Mouse (Mus musculus) yolk sac, embryonic 10.5 days (tissue): ENCODE data around the gene Fam221b.

Experiments
- DNase-seq: peaks from one replicate; pipeline ENCODE4 v3.0.0-alpha.2; 2017; ENCODE audit warnings: low spot score

Gene Fam221b

DNA sequence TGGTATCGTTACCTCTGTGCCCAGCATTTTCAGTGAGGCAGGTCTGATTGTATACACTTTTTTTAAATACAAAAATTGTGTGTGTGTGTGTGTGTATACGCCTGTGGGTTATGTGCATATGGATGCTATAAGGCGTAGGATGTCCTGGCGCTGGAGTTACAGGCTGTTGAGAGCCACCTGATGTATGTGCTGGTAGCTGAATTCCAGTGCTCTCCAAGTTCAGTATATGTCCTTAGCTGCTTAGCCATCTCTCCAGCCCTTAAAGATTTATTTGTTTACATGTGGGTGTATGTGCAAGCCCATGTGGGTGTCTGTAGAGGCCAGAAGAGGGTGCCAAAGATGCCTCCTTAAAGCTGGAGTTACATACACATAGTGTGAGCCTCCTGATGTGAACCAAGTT is 11.8 kb downstream of the Fam221b start:
- DNase-seq, result no peak

DNA sequence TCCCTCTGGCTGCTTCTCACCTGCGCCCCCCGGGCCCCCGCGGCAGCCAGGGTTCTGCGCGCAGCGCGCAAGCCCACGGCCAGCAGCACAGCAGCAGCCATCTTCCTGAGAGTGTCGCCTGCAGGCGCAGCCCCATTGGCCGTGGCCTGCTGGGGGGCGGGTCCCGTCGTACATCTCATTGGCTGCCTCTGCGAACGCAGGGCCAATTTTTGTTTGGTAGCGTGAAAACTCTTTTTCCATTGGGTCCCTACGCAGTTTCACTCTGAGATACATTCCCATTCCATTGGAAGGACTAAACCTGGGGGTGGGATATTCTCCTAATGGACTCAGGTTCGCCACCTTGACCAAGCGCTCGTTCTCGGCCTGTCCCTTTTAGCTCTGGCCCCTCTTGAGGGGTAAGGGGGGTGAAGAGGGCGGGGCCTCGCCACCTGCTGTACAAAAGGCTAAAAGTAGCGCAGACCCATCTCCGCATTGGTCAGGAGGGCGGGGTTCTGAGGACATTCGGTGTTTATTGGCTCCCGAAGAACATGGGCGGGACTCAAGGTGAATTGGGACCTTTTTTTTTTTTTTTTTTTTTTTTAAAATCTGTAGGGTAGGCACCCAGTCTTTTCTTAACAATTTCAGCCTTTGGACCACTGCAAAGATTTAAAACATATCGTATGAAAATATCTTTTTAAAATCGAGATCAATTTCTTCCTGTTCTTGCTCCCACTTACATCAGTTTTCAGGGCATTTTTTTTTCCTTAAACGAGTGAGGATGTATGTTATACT is 12.4 kb downstream of the Fam221b start, which contains the start of gene Hint2:
Gene Hint2 (minus strand): TSS at position 128 of the 771 bp plus-strand sequence.
- peak; percentile 94 for DNase-seq

DNA sequence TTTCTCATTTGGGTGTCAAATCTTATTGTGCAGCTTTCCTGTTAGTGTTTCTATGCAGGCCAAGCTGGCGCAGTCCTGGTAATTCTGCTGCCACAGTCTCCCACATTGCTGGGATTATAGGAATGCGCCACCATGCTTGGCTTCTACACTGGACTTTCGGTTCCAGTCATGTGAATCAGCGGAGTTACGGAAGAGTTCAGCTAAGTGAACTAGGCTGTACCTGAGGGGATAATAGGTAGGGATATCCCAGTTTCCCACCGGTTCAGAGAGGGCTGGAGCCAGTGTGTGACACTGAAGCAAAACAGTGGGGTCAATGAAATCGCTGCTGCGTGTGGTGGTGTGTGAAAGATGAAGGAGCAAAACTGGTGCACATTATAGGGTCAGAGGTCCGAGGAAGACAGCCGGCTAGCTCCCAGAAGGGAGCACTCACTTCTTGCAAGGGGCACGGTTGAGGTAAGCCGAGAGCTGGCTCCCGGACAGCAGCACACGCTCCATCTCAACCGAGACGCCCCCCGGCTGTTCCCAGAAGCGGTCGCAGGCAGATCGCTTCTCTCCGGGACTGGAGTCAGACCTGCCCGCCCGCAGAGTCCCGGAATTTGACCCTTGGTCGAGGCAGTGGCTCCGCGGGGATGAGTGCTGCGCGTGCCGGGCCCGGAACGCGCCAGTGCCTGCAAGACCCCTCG is 13.1 kb downstream of the Fam221b start:
- DNase-seq, result no peak

DNA sequence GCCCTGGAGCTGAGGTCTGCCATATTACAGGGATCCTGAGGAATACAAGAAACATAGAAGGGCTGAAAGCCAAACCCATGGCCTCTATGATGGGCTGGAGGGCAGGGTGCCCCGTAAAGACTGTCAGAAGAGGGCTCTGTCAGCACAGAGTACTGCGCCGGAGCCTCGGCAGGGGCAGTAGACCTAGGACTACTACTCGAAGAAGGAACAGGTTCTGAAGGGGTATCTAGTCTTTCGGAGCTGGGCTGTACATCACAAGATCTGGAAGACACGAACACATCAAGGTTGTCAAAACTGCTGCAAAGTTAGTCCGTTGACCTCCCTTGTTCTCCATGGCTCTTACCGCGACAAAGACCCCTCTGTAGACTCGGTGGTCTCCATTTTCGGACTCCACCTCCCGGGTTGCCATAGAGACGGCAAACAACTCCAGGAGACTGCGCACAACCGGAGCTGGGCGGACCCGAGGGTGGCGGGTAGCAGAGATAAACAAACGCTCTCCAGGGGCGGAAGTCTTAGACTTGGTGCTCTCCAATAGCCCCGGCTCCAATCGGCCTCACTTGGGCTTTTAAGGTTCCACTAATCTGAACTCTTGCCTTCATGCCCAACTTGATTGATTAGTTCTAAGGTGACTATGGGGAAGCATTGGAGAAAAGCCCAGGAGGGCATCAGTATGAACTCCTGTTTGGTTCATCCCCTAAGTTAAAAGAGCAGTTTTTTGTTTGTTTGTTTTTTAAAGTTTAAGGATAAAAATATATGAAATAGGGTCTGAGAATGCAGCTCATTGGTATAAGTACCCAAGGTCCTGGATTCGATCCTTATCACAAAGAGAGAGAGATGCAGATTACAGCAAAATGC is 15.6 kb downstream of the Fam221b start, which contains the start of gene Spag8:
Gene Spag8 (minus strand): TSS at position 434 of the 855 bp plus-strand sequence.
- peak; percentile 61 for DNase-seq

DNA sequence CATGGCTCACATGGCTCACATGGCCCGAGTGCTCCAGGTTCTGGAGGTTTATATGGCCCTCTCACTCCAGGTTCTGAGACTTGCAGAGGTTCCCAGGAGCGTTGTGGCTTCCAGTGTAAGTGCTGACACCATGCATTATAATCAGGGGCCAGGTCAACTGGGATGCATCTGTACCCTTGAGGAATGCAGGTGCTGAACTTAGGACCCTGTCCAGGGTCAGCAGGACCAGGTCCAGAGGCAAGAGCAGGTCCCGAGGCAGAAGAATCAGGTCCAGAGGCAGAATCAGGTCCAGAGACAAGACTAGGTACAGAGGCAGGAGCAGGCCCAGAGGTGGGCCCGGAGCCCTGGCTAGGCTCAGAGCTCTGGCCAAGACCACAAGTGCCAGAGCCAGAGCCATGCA is 16.2 kb downstream of the Fam221b start:
- DNase-seq, result no peak

DNA sequence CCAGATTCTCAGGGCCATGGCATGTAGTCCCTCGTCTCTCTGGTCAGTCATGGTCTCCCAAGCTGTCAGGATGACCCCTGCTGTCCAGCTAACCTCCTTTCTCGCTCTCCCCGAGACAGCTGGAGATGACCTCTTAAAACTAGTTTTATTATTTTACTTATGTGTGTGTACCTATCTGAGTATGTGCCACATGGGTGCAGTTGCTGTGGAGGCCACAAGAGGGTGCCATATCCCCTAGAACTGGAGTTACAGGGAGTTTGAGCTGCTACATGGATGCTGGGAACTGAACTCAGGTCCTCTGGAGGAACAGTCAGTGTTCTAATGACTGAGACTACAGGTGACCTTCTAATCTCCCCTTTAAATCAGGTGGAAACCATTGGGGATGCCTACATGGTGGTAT is 19.2 kb downstream of the Fam221b start:
- DNase-seq, result no peak

DNA sequence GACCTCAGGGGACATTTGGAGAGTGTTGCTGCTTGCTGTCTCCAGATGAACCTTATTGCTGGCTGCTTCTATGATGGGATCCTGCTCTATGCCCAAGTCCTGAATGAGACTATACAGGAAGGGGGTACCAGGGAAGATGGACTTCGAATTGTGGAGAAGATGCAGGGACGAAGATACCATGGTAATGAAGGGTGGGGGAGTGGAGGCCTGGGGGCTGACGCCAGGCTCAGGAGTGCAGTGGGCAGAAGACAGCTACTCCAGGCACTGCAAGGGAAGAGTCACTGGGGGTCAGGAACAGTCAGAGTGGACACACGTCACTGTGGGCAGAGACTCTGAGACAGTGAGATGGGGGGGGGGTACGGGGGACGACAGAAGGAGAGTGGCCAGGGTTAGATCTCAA is 28.5 kb downstream of the Fam221b start:
- DNase-seq, result no peak

DNA sequence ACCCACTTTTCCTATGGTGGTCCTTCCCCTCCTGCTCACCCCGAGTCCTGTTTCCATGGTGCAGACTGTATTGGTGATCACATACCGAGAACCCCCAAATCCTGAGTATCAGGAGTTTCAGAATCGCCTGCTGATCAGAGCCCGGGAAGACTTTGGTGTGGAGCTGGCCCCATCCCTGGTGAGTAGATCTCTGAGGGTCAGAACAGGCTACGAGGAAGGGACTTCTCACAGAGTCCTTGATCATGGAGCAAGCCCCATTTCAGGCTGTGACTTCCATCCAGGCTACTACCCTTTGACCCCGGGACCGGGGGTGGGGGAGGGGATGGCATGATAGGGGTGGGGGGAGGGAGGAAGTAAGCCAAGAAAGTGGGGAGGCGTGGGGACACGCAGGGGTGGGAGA is 28.9 kb downstream of the Fam221b start:
- no peak for DNase-seq

DNA sequence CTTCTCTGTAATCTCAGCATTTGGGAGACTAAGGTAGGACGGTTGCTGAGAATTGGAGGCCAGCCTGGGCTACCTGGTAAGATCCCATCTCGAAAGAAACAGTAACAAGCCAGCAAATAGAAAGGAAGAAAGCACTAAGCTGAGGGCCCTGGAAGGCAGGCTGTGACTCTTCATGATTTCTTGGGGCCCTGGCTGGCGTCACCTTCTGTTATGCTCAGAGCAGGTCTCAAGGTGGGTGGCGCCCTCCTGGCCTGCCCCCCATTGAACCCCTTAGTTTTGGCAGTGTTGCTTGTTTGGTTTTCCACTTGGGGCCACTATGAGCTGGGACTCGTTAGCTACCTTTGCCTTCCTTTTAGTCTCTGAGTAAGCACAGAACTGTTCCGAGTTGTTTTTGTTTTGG is 32.2 kb downstream of the Fam221b start:
- no peak for DNase-seq

DNA sequence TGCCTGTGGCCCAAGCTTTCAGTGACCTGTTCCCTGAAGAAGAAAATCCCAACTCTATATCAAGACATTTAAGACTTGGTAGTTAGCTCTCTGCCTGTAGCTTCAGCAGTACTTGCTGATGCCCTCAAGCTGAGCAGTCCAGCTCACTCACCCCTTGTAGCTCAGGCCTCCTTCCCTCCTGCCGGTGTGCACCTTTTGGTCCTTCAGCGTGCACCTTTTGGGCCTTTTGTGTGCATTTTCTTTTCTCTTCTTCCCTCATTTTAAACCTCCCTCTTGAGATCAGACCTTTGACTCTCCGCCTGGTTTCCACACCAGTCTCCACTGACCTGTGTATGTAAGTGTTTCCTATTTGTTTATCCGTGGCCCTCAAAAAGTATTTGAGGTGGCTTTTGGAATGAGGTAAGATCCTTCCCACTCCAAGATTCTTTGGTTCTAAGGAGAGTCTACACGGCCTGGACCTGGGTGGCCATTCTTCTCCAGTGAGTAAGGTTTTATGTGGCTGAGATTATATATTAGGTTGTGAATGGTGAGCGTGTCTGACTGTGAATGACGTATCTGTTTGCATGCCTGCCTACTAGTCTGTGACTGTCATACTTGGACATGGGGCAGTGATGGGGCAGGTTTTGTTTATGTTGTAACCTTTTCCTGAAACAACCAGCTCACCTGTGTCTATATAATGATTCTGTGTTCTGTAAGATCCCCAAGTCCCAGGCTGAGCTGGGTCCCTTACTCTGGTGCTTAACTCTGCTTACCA is 34.1 kb downstream of the Fam221b start:
- no peak for DNase-seq

DNA sequence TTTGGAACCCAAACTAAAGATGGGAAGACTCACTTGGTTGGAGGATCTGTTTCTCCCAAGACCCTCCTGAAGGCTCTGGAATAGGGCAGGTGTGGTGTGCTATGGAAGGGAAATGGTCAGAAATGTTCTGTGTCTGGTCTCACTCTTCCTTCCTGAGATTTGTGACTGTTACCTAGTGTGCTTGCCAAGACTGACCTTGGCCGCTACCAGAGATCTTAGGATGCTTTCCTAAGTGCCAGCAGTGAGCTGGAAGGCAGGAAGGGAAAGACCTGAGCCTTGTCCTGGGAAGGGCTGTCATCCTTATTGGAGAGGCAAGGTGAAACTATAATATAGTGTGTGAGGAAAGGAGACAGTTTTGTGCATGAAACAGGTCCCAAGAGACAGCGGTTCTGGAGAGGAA is 35.2 kb downstream of the Fam221b start:
- DNase-seq, result no peak

DNA sequence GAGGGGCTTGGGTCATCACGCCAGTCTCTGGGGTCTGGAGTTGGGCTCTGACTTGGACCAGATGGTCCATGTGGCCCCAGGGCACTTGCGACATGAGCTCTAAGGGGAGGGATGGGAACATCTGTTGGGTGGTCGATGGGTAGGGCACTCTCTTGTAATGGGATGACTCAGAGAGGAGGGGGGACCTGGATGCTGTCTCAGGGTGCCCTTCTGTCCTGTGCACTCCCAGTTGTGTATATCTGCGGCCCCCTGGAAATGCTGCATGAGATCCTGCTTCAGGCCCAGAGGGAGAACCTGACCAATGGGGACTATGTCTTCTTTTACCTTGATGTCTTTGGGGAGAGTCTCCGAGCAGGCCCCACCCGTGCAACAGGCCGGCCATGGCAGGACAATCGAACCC is 35.6 kb downstream of the Fam221b start:
- DNase-seq, result no peak

DNA sequence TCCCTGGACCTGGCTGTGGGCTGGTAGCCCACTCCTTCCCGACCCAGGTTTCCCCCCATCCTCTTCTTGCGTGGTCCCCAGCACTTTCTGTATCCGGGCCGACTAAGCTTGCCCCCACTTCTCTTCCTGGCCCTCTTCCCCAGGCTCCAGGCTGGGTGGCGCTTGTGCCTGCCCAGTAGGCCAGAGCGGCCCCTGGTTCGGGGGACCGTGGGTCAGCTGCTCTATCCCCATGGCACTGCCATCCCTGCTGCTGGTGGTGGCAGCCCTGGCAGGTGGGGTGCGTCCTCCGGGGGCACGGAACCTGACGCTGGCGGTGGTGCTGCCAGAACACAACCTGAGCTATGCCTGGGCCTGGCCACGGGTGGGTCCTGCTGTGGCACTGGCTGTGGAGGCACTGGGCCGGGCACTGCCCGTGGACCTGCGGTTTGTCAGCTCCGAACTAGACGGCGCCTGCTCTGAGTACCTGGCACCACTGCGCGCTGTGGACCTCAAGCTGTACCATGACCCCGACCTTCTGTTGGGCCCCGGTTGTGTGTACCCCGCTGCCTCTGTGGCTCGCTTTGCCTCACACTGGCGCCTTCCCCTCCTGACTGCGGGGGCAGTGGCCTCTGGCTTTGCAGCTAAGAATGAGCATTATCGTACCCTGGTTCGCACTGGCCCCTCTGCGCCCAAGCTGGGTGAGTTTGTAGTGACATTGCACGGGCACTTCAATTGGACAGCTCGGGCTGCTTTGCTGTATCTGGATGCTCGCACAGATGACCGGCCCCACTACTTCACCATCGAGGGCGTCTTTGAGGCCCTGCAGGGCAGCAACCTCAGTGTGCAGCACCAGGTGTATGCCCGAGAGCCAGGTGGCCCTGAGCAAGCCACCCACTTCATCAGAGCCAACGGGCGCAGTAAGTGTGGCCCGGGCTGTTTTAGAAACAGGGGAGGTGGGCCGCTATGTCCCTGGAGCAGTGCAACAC is 36.7 kb downstream of the Fam221b start:
- no peak for DNase-seq

DNA sequence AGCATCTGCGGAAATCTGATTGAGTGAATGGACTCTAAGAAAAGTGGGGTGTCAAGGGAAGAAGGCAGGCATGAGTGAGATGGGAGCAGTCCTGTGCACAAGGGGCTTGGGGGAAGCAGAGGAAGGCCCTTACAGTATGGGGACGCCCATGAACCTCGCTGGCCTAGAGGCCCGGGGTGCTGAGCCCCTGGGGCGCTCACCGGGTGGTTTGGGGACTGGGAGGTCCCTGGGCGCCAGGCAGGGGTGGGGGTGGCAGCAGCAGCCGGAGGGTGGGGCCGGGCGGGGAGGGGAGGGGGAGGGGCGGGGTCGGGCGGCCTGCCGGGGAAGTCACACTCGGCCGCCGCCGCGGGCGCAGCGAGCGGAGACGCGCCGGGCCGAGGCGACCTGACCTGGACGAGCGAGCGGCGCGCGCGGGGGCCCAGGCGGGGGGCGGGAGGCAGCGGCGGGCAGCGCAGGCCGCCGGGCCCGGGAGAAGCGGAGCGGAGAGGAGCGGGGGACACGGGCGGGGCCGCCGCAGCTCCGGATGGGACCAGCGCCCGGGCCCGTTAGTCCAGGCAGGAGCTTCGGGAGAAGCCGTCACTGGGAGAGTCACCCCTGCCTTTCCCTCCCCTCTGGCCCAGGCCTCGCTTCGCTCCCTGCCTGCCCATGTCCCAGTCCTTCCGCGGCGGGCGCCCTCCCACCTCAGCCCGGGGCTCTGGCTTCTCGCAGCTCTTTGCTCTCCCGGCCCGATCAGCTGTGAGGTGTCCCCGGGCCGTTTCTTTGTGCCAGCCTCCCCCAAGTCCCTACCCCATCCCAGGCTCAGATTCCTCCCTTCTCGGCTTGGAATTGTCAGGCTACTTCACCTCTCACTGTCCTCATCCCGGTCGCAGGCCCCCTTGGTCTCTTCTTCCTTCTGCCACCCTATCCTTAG is 37.6 kb downstream of the Fam221b start, which contains the start of gene Npr2:
Gene Npr2 (plus strand): TSS at position 890 of the 910 bp plus-strand sequence.
- DNase-seq, result peak; percentile 64

DNA sequence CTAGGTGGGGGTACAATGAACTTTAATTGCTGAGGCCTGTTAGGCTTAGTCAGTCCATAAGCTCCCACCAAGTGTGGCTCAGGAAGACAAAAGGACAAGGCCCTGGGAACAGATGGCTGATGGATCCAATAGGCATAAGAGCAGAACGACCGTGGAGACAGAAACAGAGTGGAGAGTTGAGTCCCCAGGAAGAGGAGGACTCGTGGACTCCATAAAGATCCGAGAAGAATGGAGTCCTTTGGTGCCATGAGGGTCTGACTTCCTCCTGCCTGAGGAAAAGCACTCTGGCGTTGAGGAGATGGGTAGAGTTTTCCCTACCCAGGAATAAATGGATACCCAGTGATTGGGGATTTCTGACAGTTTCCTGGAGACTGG is 38.3 kb downstream of the Fam221b start:
- DNase-seq, result no peak

DNA sequence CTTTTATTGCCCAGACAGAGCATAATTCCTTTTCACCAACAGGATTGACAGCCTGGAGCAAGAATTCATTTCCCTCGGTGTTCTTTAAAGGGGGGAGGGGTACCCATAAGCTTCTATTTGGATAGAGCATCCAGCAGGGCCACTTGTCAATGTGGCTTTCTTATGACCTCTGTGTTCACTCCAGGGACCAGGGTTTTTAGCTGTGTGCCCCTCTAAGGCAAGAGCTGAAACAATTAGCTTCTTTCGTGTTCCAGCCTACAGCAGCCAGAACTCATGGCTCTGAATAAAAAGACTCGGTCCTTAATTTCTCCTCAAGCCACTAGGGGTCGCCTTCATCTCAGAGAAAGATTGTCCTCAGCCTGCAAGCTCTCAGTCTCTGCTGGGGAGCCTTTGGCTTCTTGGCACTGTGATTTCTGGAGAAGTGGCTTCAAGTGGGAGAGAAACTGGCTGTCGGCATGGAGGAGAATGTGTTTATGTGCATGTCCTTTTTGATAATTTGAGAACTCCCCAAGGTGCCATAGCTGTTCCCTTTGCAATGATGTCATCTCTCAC is 38.8 kb downstream of the Fam221b start:
- DNase-seq, result peak; percentile 79

DNA sequence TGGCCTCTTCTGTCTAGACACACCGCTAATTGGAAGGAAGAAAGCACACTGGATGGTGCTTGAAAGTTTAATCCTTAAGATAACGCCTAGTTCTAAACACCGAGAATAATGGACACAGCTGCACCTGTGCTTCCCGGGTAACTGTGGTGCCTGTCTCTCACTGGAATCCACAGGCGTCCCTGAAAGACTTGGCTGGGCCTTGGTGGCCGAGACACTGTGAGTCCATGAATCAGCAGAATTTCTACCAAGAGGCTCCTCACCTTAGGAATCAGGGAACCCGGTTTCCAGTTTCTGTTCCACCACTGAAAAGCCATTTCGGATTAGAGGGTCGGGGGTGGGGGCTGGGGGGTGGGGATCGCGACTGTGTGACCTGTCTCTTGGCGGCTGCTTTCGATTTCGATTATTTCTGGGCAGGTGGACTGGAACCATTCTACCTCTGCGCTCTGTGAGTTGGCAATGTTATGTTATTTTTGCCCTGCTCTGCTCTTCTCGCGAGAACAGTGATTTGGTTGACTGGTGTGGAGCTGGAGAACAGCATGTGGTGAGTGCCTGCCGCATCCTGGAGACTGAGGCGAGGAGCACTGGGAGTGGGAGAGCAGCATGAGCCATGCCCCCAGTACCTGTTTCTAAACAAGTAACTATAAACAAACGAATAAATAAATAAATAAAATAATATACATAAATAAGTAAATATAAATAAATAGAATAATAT is 39.7 kb downstream of the Fam221b start:
- no peak for DNase-seq

DNA sequence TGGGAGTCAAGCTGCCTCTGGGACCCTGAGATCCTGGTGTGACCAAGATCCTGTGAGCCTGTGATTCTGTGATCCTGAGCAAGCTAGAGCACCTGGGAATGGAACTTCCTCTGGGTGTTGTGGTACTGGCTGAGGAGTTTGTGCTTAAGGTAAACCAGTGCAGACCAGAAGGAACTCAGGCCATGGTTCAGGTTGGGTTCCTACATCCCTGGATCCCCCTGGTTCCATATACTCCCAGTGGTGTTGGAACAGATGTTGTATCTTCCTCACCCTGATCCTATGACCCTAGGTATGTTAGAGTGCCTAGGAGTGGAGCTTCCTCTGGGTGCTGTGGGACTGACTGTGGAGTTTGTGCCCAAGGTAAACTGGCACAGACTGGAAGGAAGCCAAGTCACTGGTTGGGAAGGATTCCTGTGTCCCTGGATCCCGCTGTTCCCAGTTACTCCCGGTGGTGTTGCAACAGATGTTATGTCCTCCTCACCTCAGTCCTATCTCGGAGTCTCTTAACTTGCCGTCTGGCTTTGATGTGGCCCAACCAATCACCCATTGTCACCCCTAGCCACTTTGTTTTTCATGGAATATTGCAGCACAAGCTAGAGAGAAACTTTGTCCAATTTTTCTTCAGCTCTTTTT is 48.7 kb downstream of the Fam221b start:
- no peak for DNase-seq
